Mouse (Mus musculus) heart, adult 2 months (tissue): Measurements from ENCODE around the gene Stk33.

Experiments used
- CTCF ChIP-seq: fragments of 200-600 bp; IDR thresholded peaks from 2 replicates; pipeline ENCODE4 v1.8.1; 2022; ENCODE audit warnings: antibody characterized with exemption, mild to moderate bottlenecking, moderate library complexity
- EP300 ChIP-seq: fragments of 200-500 bp; IDR thresholded peaks from 2 replicates; pipeline ENCODE4 v1.6.1; 2011; ENCODE audit warnings: low read depth, low read length, control low read depth; ENCODE audit not compliant: insufficient read depth
- POLR2A ChIP-seq: fragments of 200-500 bp; IDR thresholded peaks from 2 replicates; pipeline ENCODE4 v1.6.1; 2011; ENCODE audit warnings: mild to moderate bottlenecking, low read depth, low read length, control low read depth; ENCODE audit not compliant: insufficient read depth

DNA sequence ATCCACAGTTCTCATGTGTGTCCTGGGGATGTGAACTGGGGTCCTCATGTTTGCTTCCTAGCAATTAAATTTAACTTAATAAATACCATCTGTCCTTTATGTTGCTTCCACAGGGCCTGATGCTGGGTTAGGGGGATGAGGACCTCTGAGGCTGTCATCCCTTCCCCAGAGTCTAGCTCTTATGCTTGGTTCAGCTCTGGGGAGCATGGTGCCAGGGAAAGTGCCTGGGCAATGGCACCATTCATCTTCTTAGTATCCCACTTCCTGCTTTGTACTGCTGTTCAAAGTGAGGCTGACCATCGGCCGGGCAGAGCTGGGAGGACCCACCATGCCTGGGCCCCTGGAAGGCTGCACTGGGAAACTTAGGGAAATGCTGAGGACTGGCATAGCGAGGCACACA lies 163.7 kb downstream of the Stk33 start:
- TF ChIP-seq CTCF: no peak
- TF ChIP-seq POLR2A: no peak
- TF ChIP-seq EP300: no peak
